Mouse (Mus musculus) kidney, postnatal 0 days (tissue): Measurements from ENCODE around the gene Il31. TPM values are rescaled to one million over a fixed set of nuclear protein-coding genes. Genes with fewer than 3 reads are reported as not detected.

ENCODE experiments used
- ATAC-seq: fragments of 200-750 bp; cut with Nextera tagmentation; replicated peaks from 2 replicates; pipeline ENCODE4 v1.8.0; 2017; ENCODE audit warnings: low read depth, moderate number of reproducible peaks, moderate TSS enrichment, moderate library complexity; ENCODE audit not compliant: low FRiP score
- DNase-seq: peaks from one replicate; pipeline ENCODE4 v3.0.0-alpha.2; 2016; ENCODE audit warnings: low spot score
- H3K27ac ChIP-seq: fragments of 300-500 bp; sonication (generic); 2 replicates; pipeline ENCODE4 v1.5.1; 2014; ENCODE audit warnings: mild to moderate bottlenecking
- H3K27me3 ChIP-seq: fragments of 300-500 bp; sonication (generic); 2 replicates; pipeline ENCODE4 v1.6.1; 2014; ENCODE audit warnings: low read length, mixed read lengths; ENCODE audit not compliant: insufficient read depth
- H3K36me3 ChIP-seq: fragments of 300-500 bp; sonication (generic); 2 replicates; pipeline ENCODE4 v1.6.1; 2014; ENCODE audit warnings: low read length, mixed read lengths; ENCODE audit not compliant: insufficient read depth
- H3K4me1 ChIP-seq: fragments of 300-500 bp; sonication (generic); replicated peaks from 2 replicates; pipeline ENCODE4 v1.6.1; 2014; ENCODE audit warnings: antibody characterized with exemption, low read length, mixed read lengths; ENCODE audit not compliant: insufficient read depth
- H3K4me2 ChIP-seq: fragments of 300-500 bp; sonication (generic); 2 replicates; pipeline ENCODE4 v1.6.1; 2014; ENCODE audit warnings: mild to moderate bottlenecking, low read length, moderate library complexity, mixed read lengths
- H3K4me3 ChIP-seq: fragments of 300-500 bp; sonication (generic); replicated peaks from 2 replicates; pipeline ENCODE4 v1.5.1; 2014; ENCODE audit warnings: low read depth, low read length
- H3K9ac ChIP-seq: fragments of 300-500 bp; sonication (generic); 2 replicates; pipeline ENCODE4 v1.6.1; 2014; ENCODE audit warnings: low read depth, low read length
- H3K9me3 ChIP-seq: fragments of 300-500 bp; sonication (generic); replicated peaks from 2 replicates; pipeline ENCODE4 v1.6.1; 2016; ENCODE audit warnings: low read length, inconsistent platforms, mixed read lengths
- CTCF ChIP-seq: IDR thresholded peaks from 2 replicates; pipeline ENCODE4 v1.5.1; 2016; ENCODE audit warnings: antibody characterized with exemption, low read depth, mild to moderate bottlenecking, moderate library complexity
- WGBS: fragments of 180-500 bp; shearing (Covaris S2); extraction: QIAGEN DNeasy Blood & Tissue Kit; methylation state at CpG from one replicate; pipeline ENCODE4 v1.1.7; 2014; 5-methylcytosine and 5-hydroxymethylcytosine counted together
- microRNA-seq: library from miRNA; unstranded; fragments of <30 nt; microRNA quantifications from one replicate; pipeline ENCODE4, GENCODE M21; 2016
- polyA plus RNA-seq: library from polyadenylated mRNA; unstranded; fragments of >200 nt; fragmentation: Nextera tagmentation; extraction: Ambion mirVana; gene quantifications from 2 replicates; pipeline ENCODE4 v1.2.1, GENCODE M21; 2015

The Il31 gene
- polyA plus RNA-seq, 1 experiment from 2014 or later = not detected

DNA sequence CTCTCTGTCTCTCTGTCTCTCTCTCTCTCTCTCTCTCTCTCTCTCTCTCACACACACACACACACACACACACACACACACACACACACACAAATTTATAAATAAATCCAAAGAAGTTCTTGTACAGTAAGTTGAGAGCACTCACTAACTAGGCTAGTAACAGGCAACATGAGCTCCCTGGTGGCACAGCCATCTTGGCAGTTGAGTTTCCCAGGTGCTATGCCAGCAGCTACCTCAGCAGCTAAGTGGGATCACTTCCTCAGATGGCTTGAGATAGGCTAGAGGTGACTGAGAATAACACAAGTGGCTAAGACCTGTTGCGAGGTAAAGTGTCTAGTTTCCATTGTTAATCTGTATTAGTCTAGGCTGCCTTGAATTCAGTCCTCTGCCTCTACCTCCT is 50.0 kb downstream of the Il31 start:
- ATAC-seq (no peak), DNase-seq (no peak)
- no peaks in the 10 kb centered on the region for H3K27me3 ChIP-seq
- no peak overlapping the region for H3K9ac ChIP-seq
- peaks cover 22% of the 10 kb centered on the region; the same call in 1 of the 2 replicates for H3K36me3 ChIP-seq
- peaks cover 8% of the 10 kb centered on the region; the same call in 1 of the 2 replicates for H3K4me1 ChIP-seq
- WGBS = 100% methylated on average over 1 of the region's 1 CpGs
- H3K27ac ChIP-seq = no peak overlapping the region
- no peak overlapping the region for H3K4me3 ChIP-seq
- H3K4me2 ChIP-seq = no peak overlapping the region
- no peaks in the 10 kb centered on the region for H3K9me3 ChIP-seq
- TF ChIP-seq CTCF = no peak

DNA sequence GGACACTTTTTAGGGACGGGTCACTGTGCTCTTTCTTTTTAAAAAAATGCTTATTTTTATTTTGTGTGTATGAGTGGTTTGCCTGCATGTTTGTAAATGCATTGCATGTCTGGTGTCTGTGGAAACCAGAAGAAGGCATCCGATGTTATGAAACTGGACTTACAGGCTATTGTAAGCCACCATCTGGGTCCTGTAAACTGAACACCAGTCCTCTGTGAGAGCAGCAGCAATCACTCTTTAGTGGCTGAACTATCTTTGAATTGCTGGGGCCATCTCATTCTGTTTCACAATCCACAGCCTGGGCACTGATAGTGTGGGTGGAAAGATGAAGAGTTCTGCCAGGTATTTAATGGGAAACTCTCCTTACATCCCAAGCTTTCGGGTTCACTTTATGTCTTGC is 50.9 kb downstream of the Il31 start:
- Histone ChIP-seq H3K27ac (no peak overlapping the region), H3K4me1 (peaks cover 10% of the 10 kb centered on the region; the same call in 1 of the 2 replicates), H3K27me3 (no peaks in the 10 kb centered on the region), H3K9ac (no peak overlapping the region), H3K36me3 (peaks cover 21% of the 10 kb centered on the region; the same call in 1 of the 2 replicates), H3K9me3 (no peaks in the 10 kb centered on the region), H3K4me2 (no peak overlapping the region), H3K4me3 (no peak overlapping the region)
- no peak for TF ChIP-seq CTCF
- 86% methylated on average over 3 of the region's 3 CpGs for WGBS
- DNase-seq = no peak
- no peak for ATAC-seq

DNA sequence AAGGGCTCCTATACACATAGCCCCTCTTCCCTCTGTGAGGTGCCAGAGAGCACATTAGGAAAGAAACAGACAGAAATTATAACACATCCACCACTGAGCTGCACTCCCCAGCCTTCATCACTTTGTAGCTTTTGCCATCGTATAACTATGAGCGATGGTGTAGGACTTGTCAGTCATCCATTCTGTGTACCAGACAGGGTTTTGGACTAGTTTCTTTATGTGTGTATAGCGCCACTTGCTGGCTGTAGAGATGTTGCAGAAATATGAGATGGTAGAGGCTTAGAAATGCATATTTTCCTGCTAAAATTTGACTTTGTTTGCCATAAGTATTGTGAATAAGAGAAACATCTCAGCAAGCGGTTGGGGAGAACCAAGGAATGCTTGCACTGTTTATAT is 52.5 kb downstream of the Il31 start:
- no peak overlapping the region for H3K4me2 ChIP-seq
- TF ChIP-seq CTCF = peak; percentile 87
- H3K9me3 ChIP-seq = no peaks in the 10 kb centered on the region
- no peak overlapping the region for H3K27ac ChIP-seq
- H3K9ac ChIP-seq = no peak overlapping the region
- peak; percentile 73 for DNase-seq
- H3K27me3 ChIP-seq = no peaks in the 10 kb centered on the region
- no peak overlapping the region for H3K4me3 ChIP-seq
- ATAC-seq = no peak
- 42% methylated on average over 4 of the region's 4 CpGs for WGBS
- H3K36me3 ChIP-seq = peaks cover 6% of the 10 kb centered on the region; the same call in 1 of the 2 replicates
- H3K4me1 ChIP-seq = peaks cover 16% of the 10 kb centered on the region

DNA sequence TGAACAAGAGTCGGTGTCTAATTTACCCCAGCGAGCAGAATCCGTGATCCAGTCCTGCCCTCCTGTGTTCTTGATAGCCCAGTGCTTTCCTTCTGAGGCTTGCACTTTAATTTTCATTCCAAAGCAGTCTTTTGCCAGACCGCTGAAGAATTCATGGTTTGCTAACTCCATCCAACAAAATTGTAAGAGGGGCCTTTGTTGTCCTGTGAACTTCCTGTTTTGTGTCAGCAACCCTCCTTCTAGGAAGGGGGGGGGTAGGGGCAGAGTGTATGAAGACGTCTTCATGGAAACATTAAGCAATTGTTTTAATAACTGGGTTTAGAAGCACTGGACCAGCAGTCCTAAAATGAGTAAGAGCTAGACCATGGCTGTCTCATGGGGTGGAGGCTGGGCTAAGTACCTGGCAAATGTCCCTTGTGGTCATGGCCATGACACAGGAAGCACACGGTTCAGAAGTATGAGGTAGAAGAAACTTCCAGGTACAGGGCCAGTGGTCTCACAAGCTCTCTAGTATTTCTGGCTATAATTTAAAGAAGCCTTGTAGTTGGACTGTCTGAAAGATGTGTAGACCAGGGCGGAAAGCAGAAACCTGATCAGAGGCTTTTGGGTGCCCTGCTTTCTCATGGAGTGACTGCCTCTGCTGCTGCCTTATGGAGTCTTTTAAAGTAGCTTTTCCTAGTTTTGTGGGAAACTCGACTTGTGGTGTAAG is 53.1 kb downstream of the Il31 start:
- Histone ChIP-seq H3K36me3 (0 out of 2 replicates have a peak, but pooled peaks cover 3% of the 10 kb centered on the region), H3K27ac (peak overlapping the region; percentile 8; the same call in 1 of the 2 replicates), H3K4me3 (no peak overlapping the region), H3K9ac (no peak overlapping the region), H3K27me3 (no peaks in the 10 kb centered on the region), H3K4me2 (peak overlapping the region; percentile 2; the same call in 1 of the 2 replicates), H3K9me3 (no peaks in the 10 kb centered on the region), H3K4me1 (peaks cover 19% of the 10 kb centered on the region)
- TF ChIP-seq CTCF = peak; percentile 56
- no peak; the same call in 1 of the 2 replicates for ATAC-seq
- peak; percentile 75 for DNase-seq
- WGBS = 35% methylated on average over 8 of the region's 8 CpGs

DNA sequence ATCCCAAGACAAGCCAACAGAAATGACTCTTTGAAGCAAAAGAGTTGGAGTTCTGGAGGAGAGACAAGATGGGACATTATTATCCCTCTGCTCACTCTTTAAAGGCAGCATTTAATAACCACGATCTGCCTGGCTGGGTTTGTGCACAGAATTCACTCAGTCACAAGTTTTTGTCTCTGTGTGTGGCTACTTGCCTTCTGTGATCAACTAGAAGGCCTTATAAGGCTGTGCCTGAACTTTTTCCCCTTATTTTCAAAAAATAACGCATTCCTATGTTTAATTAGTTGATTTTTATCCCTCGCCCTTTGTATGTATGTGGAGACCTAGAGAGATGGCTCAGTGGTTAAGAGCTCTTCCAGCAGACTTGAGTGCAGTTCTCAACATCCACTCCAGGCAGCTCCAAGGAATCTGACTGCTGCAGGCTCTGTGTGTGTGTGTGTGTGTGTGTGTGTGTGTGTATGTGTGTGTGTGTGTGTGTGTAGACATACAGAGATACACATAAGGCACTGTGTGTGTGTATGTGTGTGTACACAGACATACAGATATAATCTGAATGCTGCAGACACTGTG is 56.9 kb downstream of the Il31 start:
- no peaks in the 10 kb centered on the region for H3K9me3 ChIP-seq
- no peak overlapping the region for H3K9ac ChIP-seq
- H3K4me2 ChIP-seq = no peak overlapping the region
- H3K36me3 ChIP-seq = no peaks in the 10 kb centered on the region
- peaks cover 19% of the 10 kb centered on the region for H3K4me1 ChIP-seq
- H3K27me3 ChIP-seq = no peaks in the 10 kb centered on the region
- no peak for DNase-seq
- ATAC-seq = no peak
- no peak for TF ChIP-seq CTCF
- WGBS = 60% methylated on average over 3 of the region's 3 CpGs
- no peak overlapping the region for H3K4me3 ChIP-seq
- peak overlapping the region; percentile 57; the same call in 1 of the 2 replicates for H3K27ac ChIP-seq

DNA sequence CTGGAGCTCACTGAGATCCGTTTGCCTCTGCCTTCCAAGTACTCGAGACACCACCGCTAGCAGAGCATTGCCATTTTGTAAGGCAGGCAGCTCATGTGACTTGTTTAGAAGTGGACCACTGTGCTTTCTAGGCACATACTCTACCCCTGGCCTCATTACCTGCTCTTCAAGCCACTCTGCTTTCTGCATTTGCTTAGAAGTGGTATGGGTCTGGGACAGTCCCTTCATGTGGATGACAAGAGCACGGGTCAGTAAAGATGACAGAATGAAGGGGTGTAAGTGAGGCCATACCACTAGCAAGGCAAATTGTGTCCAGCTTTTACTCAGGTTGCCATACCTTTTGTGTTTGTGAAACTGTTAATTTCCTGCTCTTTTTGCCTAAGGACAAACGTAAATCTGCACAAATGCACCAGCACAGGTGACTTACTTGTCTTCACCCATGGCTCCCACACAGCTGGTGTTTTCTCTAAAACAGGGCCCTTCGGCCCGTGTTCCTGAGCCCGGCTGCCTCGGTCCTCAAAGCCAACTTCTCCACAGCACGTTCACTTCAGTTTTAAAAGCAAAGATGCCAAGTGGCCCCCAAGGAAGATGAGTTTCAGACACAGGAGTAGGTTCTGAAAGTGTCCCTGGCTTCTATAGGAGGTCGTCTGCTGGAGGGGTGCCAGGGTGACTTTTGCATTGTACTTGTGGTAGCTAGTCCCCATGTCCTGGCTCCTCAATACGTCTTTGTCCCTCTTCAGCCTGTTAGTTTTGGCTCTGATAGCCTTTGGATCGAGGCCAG is 57.6 kb downstream of the Il31 start:
- no peaks in the 10 kb centered on the region for H3K9me3 ChIP-seq
- DNase-seq (peak; percentile 64), ATAC-seq (no peak)
- no peaks in the 10 kb centered on the region for H3K36me3 ChIP-seq
- no peak overlapping the region for H3K4me2 ChIP-seq
- H3K4me3 ChIP-seq = no peak overlapping the region
- TF ChIP-seq CTCF = no peak
- H3K27me3 ChIP-seq = no peaks in the 10 kb centered on the region
- 0 out of 2 replicates have a peak overlapping the region, but pooled peaks have one; percentile 57 for H3K27ac ChIP-seq
- H3K9ac ChIP-seq = no peak overlapping the region
- WGBS = 56% methylated on average over 13 of the region's 13 CpGs
- peaks cover 19% of the 10 kb centered on the region for H3K4me1 ChIP-seq

Small RNA genes lying within 50 kb of the gene (microRNA-seq; reads per million reads assigned to microRNA genes)
- 0.60 reads per million for gene Mir7647

Other genes starting within 250 kb of the Il31 start
- gene Wdr66, start 237.4 kb downstream of the Il31 start, polyA plus RNA-seq = 1.6 and 1.8 TPM in 2 replicates
- gene Bcl7a, start 145.7 kb downstream of the Il31 start, polyA plus RNA-seq = 27.4 and 29.9 TPM in 2 replicates
- gene Mlxip, start 94.7 kb downstream of the Il31 start, polyA plus RNA-seq = 13.8 and 14.9 TPM in 2 replicates
- not detected in 2 replicates for gene Lrrc43, start 184 bp downstream of the Il31 start, polyA plus RNA-seq
- 0.46 TPM in 1 of 2 replicates, not detected in the other for gene B3gnt4, start 21.0 kb upstream of the Il31 start, polyA plus RNA-seq
- 101 and 105 TPM in 2 replicates for gene Diablo, start 34.7 kb upstream of the Il31 start, polyA plus RNA-seq
- 0.34 TPM in 1 of 2 replicates, not detected in the other for gene Gm49027, start 36.0 kb upstream of the Il31 start, polyA plus RNA-seq
- gene Vps33a, start 83.5 kb upstream of the Il31 start, polyA plus RNA-seq = 23.4 and 25.0 TPM in 2 replicates
- 21.6 and 26.8 TPM in 2 replicates for gene Clip1, start 195.1 kb upstream of the Il31 start, polyA plus RNA-seq
- 59.1 and 63.8 TPM in 2 replicates for gene Zcchc8, start 231.6 kb upstream of the Il31 start, polyA plus RNA-seq